Mouse (Mus musculus): ENCODE data around the gene Hist1h2bf.

Gene Hist1h2bf

GRCm38 (mm10) chr13:23529480-23530165 lies 44.4 kb downstream of the Hist1h2bf start:
- no peak for DNase-seq (ENCODE audit: low spot score in 2 of 2)

GRCm38 (mm10) chr13:23529005-23529404 lies 45.0 kb downstream of the Hist1h2bf start:
- DNase-seq (ENCODE audit: low spot score in 2 of 2): no peak

- peak; percentile 91 to 95 for DNase-seq (ENCODE audit: low spot score in 2 of 2)
These were observed 47.7 kb downstream of the Hist1h2bf start for GRCm38 (mm10) chr13:23526312-23526711.

GRCm38 (mm10) chr13:23525901-23526300 lies 48.1 kb downstream of the Hist1h2bf start:
- DNase-seq (ENCODE audit: low spot score in 2 of 2): peak in 1 of 2 experiments; percentile 62

GRCm38 (mm10) chr13:23524654-23525053 lies 49.3 kb downstream of the Hist1h2bf start:
- peak; percentile 77 to 92 for DNase-seq (ENCODE audit: low spot score in 2 of 2)

- no peak for DNase-seq (ENCODE audit: low spot score in 2 of 2)
These were observed 50.0 kb downstream of the Hist1h2bf start for GRCm38 (mm10) chr13:23523976-23524375.

Measured in spleen, postnatal 4 days (tissue).